Mouse (Mus musculus) frontal cortex, adult (tissue): Measurements from ENCODE around the gene Cyp4v3.

Experiments
- ATAC-seq: cut with Nextera tagmentation; 2 replicates; pipeline ENCODE4 v1.9.2; 2017; ENCODE audit warnings: mild to moderate bottlenecking, moderate library complexity, mixed read lengths; ENCODE audit not compliant: low TSS enrichment

The Cyp4v3 gene

GRCm38 (mm10) chr8:45320930-45321329, 12.1 kb downstream of the Cyp4v3 start:
- no peak for ATAC-seq

GRCm38 (mm10) chr8:45310967-45311366, 22.0 kb downstream of the Cyp4v3 start:
- ATAC-seq, result no peak

GRCm38 (mm10) chr8:45308366-45308765, 24.6 kb downstream of the Cyp4v3 start, which contains the start of gene Gm45753:
Gene Gm45753 (minus strand): TSS chr8:45308466.
- no peak for ATAC-seq

- ATAC-seq, result no peak
These were observed 27.5 kb downstream of the Cyp4v3 start for GRCm38 (mm10) chr8:45305479-45305878.

GRCm38 (mm10) chr8:45304354-45304753, 28.7 kb downstream of the Cyp4v3 start:
- ATAC-seq, result no peak

- ATAC-seq, result 0 out of 2 replicates have a peak, but pooled peaks have one; percentile 38
These were observed 30.6 kb downstream of the Cyp4v3 start for GRCm38 (mm10) chr8:45302390-45302789.

- no peak for ATAC-seq
These were observed 37.7 kb downstream of the Cyp4v3 start for GRCm38 (mm10) chr8:45295276-45295675.

- no peak for ATAC-seq
These were observed 38.3 kb downstream of the Cyp4v3 start, which contains the start of gene Klkb1 for GRCm38 (mm10) chr8:45294687-45295086. Gene Klkb1 (minus strand): TSS chr8:45294859.

GRCm38 (mm10) chr8:45291790-45292189, 41.2 kb downstream of the Cyp4v3 start:
- no peak for ATAC-seq

- ATAC-seq, result no peak
These were observed 51.4 kb downstream of the Cyp4v3 start for GRCm38 (mm10) chr8:45281630-45282029.

GRCm38 (mm10) chr8:45277453-45277852, 55.6 kb downstream of the Cyp4v3 start:
- no peak for ATAC-seq

GRCm38 (mm10) chr8:45274317-45274716, 58.7 kb downstream of the Cyp4v3 start:
- ATAC-seq, result no peak

GRCm38 (mm10) chr8:45269056-45269455, 64.0 kb downstream of the Cyp4v3 start:
- no peak for ATAC-seq

GRCm38 (mm10) chr8:45268485-45268884, 64.5 kb downstream of the Cyp4v3 start:
- no peak for ATAC-seq

GRCm38 (mm10) chr8:45267611-45268391, 65.2 kb downstream of the Cyp4v3 start:
- ATAC-seq, result peak; percentile 81

GRCm38 (mm10) chr8:45266993-45267392, 66.0 kb downstream of the Cyp4v3 start:
- no peak for ATAC-seq

- no peak for ATAC-seq
These were observed 68.1 kb downstream of the Cyp4v3 start for GRCm38 (mm10) chr8:45264918-45265317.

- ATAC-seq, result no peak
These were observed 70.2 kb downstream of the Cyp4v3 start for GRCm38 (mm10) chr8:45262851-45263250.

- no peak for ATAC-seq
These were observed 71.1 kb downstream of the Cyp4v3 start, which contains the start of gene F11 for GRCm38 (mm10) chr8:45261920-45262319. Gene F11 (minus strand): TSS chr8:45262031.

GRCm38 (mm10) chr8:45258421-45258820, 74.6 kb downstream of the Cyp4v3 start:
- ATAC-seq, result no peak

- ATAC-seq, result peak; percentile 76
These were observed 78.0 kb downstream of the Cyp4v3 start for GRCm38 (mm10) chr8:45255040-45255439.
